Mouse (Mus musculus): ENCODE measurements around the gene Aip.

DNA sequence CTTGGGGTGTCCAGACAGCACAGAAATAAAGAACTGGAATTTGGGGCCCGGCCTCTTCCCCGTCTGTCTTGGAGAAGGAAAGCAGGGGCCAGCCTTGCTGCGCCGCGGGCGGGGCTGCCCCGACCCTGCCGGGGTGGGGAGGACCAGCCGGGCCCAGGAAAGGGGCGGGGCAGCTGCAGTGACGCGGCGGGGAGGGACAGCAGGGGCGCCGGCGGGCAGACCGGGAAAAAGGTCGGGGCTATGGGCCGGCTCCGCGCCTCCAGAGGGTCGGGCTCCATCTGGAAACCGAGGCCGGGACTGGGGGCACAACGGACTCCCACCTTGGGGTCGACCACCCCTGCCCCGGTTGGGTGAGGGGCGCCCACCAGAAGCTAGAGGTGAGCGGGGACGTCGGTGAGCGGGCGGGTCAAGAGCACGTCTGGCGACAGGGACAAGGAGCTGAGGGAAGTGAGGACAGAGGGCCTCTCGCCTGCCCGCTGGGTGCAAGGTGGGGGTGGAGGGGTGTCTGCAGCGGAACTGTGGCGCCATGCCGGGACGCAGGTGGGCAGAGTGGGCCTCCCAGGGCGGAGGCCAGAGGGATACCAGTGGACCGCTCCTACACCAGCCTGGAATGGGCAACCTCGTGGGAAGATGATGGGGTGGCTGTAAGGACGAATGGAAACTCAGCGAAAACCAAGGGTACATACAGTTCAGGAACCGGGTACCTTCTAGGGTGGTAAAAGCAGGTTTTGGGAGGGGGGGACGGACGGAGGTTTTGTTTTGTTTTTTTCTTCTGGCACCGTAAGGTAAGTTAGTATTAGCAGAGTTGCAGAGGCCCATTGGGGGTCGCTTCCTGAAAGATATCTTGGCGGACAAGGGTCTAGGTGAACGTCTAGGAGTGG, 25.6 kb downstream of the Aip start, which contains the start of gene Pitpnm1:
- TF ChIP-seq CTCF (IDR thresholded peaks at IDR 0.05; ENCODE audit: low read depth), result no peak
- no peak for TF ChIP-seq EP300 (optimal IDR thresholded peaks at IDR 0.05)

Measured in stomach, postnatal 0 days (tissue).